Mouse (Mus musculus): ENCODE measurements around the gene Hoxc12. TPM values are rescaled to one million over a fixed set of nuclear protein-coding genes. Genes with fewer than 3 reads are reported as not detected.

Gene Hoxc12
- polyA plus RNA-seq, 1 experiment from 2014 or later = not detected

DNA sequence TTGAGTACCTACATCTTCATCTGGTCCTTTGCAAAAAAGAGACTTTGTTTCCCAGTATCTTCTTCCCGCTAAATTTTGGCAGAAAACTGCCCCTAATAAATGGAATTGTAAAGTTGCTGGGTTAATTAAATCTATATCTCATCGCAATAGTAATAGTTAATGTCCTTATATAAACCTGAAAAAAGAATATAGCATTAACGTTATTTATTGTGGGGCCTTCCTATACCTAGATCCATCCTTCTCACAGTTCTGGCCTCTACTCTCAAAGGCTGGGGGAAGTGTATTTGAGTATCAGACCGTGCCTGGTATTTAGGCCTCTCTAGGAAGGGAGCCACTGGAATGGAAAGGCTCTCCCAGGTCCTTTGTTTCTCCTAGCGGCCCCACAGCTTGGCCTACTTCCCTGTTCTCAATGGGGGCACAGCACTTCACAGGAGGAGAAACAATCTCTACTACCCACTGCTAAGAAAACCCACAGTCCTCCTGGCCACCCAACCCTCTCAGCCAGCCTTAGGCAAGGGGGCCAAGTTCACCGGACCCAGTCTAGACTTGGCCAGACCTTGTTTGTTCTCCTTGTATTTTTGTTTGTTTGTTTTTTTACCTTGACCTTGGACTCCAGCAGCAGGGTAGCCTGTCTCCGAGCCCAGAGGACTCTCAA lies 17.8 kb upstream of the Hoxc12 start:
- no peaks in the 10 kb centered on the region for H3K4me1 ChIP-seq (ENCODE audit: control insufficient read depth, insufficient read depth, low read length)
- H3K4me3 ChIP-seq (ENCODE audit: low read depth, low read length) = no peak overlapping the region
- DNase-seq (ENCODE audit: low spot score) (no peak), ATAC-seq (replicated peaks; ENCODE audit: insufficient number of reproducible peaks, low FRiP score, low TSS enrichment, low read depth) (no peak)
- H3K4me2 ChIP-seq (ENCODE audit: low read depth, low read length) = no peak overlapping the region
- 3% methylated on average over 7 of the region's 7 CpGs for WGBS
- no peak overlapping the region for H3K27ac ChIP-seq (replicated peaks; ENCODE audit: low read depth, low read length)
- no peak overlapping the region for H3K9ac ChIP-seq (replicated peaks; ENCODE audit: low read length)
- no peaks in the 10 kb centered on the region for H3K9me3 ChIP-seq (replicated peaks; ENCODE audit: control insufficient read depth, low read length)
- H3K36me3 ChIP-seq (replicated peaks; ENCODE audit: control insufficient read depth, insufficient read depth, low read depth, low read length) = no peaks in the 10 kb centered on the region
- H3K27me3 ChIP-seq (ENCODE audit: control insufficient read depth, insufficient read depth, low read length) = peaks cover 91% of the 10 kb centered on the region

DNA sequence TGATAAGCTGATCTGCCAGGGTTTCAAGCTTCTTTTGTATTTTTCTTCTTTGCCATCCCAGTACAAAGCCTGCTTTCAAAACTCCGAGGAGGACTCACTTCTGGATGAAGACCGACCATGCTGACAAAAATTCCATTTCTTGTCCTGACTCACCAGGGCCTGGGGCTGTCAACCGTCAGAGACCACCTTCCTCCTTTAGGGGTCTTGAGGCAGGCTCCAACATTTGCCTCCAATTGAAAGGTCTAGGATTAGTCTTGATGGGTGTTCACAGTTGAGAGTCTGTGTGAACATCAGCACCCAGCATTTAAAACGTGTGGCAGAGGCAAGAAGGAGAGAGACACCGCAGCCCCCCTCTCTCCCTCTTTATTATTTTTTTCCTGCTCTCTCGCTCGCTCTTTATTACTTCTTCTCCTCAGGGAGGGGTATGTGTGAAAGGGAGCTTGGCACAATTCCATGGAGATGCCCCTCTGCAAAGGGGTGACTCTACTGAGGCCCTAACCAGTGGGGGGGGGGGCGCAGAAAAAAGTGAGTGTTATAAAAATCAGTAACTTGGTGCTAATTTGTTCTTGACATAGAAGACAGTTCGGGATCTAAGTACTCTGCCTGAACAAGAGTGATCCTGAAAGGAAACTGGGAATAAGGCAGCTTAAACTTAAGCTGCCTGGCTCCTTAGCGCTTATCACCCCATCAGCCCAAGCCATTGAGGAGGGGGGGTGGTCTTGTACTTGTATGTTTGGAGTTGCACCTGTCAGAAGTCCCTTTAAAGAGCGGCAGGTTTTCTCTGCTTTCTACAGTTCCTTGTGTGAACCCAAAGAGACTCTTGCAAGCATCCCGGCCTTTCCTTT lies 17.0 kb upstream of the Hoxc12 start:
- Histone ChIP-seq H3K27me3 (ENCODE audit: control insufficient read depth, insufficient read depth, low read length) (peaks cover 92% of the 10 kb centered on the region), H3K27ac (replicated peaks; ENCODE audit: low read depth, low read length) (no peak overlapping the region), H3K9ac (replicated peaks; ENCODE audit: low read length) (no peak overlapping the region), H3K4me1 (ENCODE audit: control insufficient read depth, insufficient read depth, low read length) (no peaks in the 10 kb centered on the region), H3K4me3 (ENCODE audit: low read depth, low read length) (no peak overlapping the region), H3K9me3 (replicated peaks; ENCODE audit: control insufficient read depth, low read length) (no peaks in the 10 kb centered on the region), H3K36me3 (replicated peaks; ENCODE audit: control insufficient read depth, insufficient read depth, low read depth, low read length) (no peaks in the 10 kb centered on the region), H3K4me2 (ENCODE audit: low read depth, low read length) (no peak overlapping the region)
- WGBS = 4% methylated on average over 12 of the region's 12 CpGs
- DNase-seq (ENCODE audit: low spot score) (no peak), ATAC-seq (replicated peaks; ENCODE audit: insufficient number of reproducible peaks, low FRiP score, low TSS enrichment, low read depth) (no peak)

DNA sequence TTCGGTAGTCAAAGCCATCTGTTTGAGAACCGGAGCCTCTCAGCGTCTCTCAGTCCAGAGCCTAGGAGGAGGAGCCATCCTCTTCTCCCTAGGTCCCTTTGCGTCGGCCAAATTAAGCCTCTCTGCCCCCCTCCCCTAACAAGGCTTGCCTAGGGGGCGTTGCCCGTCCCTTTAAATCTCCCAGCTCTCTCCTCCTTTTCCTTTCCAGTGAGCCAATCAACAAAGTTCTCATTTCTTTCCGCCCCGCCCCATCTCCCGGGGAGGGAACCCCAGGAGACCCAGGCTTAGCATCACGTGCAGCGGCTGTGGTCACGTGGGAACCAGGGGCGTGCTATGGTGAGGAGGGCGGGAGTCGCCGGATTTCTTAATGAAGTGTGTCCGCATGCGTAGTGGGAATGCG lies 15.9 kb upstream of the Hoxc12 start:
- Histone ChIP-seq H3K27me3 (ENCODE audit: control insufficient read depth, insufficient read depth, low read length) (peaks cover 90% of the 10 kb centered on the region), H3K36me3 (replicated peaks; ENCODE audit: control insufficient read depth, insufficient read depth, low read depth, low read length) (no peaks in the 10 kb centered on the region), H3K4me3 (ENCODE audit: low read depth, low read length) (no peak overlapping the region), H3K9me3 (replicated peaks; ENCODE audit: control insufficient read depth, low read length) (no peaks in the 10 kb centered on the region), H3K4me2 (ENCODE audit: low read depth, low read length) (no peak overlapping the region), H3K9ac (replicated peaks; ENCODE audit: low read length) (no peak overlapping the region), H3K4me1 (ENCODE audit: control insufficient read depth, insufficient read depth, low read length) (no peaks in the 10 kb centered on the region), H3K27ac (replicated peaks; ENCODE audit: low read depth, low read length) (no peak overlapping the region)
- under 1% methylated on average over 18 of the region's 20 CpGs for WGBS
- peak; percentile 80 for DNase-seq (ENCODE audit: low spot score)
- peak; percentile 58; the same call in 1 of the 2 replicates for ATAC-seq (replicated peaks; ENCODE audit: insufficient number of reproducible peaks, low FRiP score, low TSS enrichment, low read depth)

DNA sequence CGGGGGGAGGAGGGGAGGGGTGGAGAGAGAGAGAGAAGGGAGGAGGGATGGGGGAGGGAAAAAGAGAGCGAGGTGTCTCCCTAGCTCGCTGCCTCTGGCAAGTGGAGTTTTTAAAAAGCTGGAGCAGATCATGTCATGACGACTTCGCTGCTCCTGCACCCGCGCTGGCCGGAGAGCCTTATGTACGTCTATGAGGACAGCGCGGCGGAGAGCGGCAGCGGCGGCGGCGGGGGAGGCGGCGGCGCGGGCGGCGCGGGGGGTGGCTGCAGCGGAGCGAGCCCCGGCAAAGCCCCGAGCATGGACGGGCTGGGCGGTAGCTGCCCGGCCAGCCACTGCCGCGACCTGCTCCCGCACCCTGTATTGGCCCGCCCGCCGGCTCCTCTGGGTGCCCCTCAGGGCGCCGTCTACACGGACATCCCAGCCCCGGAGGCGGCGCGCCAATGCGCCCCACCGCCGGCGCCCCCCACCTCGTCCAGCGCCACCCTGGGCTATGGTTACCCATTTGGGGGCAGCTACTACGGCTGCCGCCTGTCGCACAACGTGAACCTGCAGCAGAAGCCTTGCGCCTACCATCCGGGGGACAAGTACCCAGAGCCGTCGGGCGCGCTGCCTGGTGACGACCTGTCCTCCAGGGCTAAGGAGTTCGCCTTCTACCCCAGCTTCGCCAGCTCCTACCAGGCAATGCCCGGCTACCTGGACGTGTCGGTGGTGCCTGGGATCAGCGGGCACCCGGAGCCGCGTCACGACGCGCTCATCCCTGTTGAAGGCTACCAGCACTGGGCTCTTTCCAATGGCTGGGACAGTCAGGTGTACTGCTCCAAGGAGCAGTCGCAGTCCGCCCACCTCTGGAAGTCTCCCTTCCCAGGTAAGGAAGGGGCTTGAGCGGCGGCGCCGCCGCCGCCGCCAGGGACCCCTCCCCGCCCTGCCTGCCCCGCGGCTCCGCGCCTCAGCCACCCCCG lies 15.2 kb upstream of the Hoxc12 start, which contains the start of gene Hoxc13:
TSS of gene Hoxc13 (plus strand) at position 51 of the 959 bp plus-strand sequence.
- peak within 1 kb of the TSS; percentile 3; the same call in 1 of the 2 replicates for H3K4me3 ChIP-seq (ENCODE audit: low read depth, low read length)
- no peak for DNase-seq (ENCODE audit: low spot score)
- H3K9me3 ChIP-seq (replicated peaks; ENCODE audit: control insufficient read depth, low read length) = no peaks in the 10 kb centered on the region
- H3K9ac ChIP-seq (replicated peaks; ENCODE audit: low read length) = no peak within 1 kb of the TSS
- WGBS = under 1% methylated on average over 59 of the region's 88 CpGs
- H3K27ac ChIP-seq (replicated peaks; ENCODE audit: low read depth, low read length) = no peak within 1 kb of the TSS
- peaks cover 90% of the 10 kb centered on the region for H3K27me3 ChIP-seq (ENCODE audit: control insufficient read depth, insufficient read depth, low read length)
- H3K36me3 ChIP-seq (replicated peaks; ENCODE audit: control insufficient read depth, insufficient read depth, low read depth, low read length) = no peaks in the 10 kb centered on the region
- peak; percentile 57; the same call in 1 of the 2 replicates for ATAC-seq (replicated peaks; ENCODE audit: insufficient number of reproducible peaks, low FRiP score, low TSS enrichment, low read depth)
- peak within 1 kb of the TSS; percentile 5; the same call in 1 of the 2 replicates for H3K4me2 ChIP-seq (ENCODE audit: low read depth, low read length)
- H3K4me1 ChIP-seq (ENCODE audit: control insufficient read depth, insufficient read depth, low read length) = no peaks in the 10 kb centered on the region

DNA sequence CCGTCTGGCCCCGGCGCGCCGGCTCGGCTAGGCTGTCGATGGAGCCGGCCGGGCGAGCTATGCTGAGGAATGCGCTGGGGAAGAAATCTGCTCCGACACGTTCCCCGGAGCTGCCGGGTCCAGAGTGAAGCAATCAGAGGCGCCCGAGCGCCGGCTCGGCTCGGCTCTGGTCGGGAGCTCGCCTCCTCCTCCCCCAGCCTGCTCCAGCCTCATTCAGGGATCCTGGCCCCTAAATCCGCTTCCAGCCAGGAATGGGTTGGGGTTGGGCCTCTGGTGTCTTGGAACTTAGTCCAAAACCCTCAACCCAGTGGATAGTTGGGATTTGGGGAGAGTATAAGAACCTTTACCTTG lies 14.6 kb upstream of the Hoxc12 start:
- Histone ChIP-seq H3K4me3 (ENCODE audit: low read depth, low read length) (no peak overlapping the region), H3K27ac (replicated peaks; ENCODE audit: low read depth, low read length) (no peak overlapping the region), H3K27me3 (ENCODE audit: control insufficient read depth, insufficient read depth, low read length) (peaks cover 88% of the 10 kb centered on the region), H3K9me3 (replicated peaks; ENCODE audit: control insufficient read depth, low read length) (no peaks in the 10 kb centered on the region), H3K4me2 (ENCODE audit: low read depth, low read length) (no peak overlapping the region), H3K9ac (replicated peaks; ENCODE audit: low read length) (no peak overlapping the region), H3K36me3 (replicated peaks; ENCODE audit: control insufficient read depth, insufficient read depth, low read depth, low read length) (no peaks in the 10 kb centered on the region), H3K4me1 (ENCODE audit: control insufficient read depth, insufficient read depth, low read length) (no peaks in the 10 kb centered on the region)
- WGBS = under 1% methylated on average over 24 of the region's 24 CpGs
- no peak for DNase-seq (ENCODE audit: low spot score)
- ATAC-seq (replicated peaks; ENCODE audit: insufficient number of reproducible peaks, low FRiP score, low TSS enrichment, low read depth) = peak; percentile 16; the same call in 1 of the 2 replicates

DNA sequence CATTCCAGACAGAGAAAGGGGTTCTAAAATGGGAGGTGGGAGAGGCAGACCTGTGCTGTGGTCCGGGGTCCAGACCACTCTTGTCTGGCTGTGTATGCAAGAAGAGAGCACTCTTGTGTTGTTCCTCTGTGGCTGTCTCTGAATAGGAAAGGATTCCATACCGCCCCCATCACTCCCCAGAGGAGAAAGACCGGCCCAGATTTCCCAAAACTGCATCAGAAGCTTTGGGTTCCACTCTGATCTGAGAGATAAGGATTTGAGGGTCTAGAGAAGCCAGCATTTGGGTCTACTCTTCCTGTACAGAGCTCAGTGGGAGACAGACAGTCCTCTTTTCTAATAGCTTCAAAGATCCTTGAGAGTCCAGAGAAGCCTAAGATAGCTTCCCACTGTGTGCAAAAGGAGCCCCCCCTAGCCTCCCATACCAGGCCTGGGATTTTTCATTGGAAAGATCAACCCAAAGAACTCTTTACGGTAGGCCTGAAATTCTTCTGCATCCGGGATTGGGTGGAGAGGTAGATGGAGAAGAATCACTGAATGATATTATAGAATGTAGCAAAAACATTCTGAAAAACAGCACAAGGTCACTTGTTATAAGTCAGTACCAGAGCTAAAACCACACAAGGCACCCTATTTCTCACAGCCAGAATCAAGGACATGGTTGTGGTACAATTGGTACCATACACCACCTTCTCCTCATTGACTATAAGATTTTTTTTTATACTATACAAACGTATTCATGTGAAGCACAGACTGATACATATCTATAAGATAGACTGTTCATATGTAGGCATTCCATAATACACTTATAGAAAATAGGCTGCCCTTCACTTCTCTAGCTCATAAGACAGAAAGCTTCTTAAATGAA lies 13.7 kb upstream of the Hoxc12 start:
- Histone ChIP-seq H3K27ac (replicated peaks; ENCODE audit: low read depth, low read length) (no peak overlapping the region), H3K4me3 (ENCODE audit: low read depth, low read length) (no peak overlapping the region), H3K4me1 (ENCODE audit: control insufficient read depth, insufficient read depth, low read length) (no peaks in the 10 kb centered on the region), H3K4me2 (ENCODE audit: low read depth, low read length) (no peak overlapping the region), H3K9me3 (replicated peaks; ENCODE audit: control insufficient read depth, low read length) (no peaks in the 10 kb centered on the region), H3K36me3 (replicated peaks; ENCODE audit: control insufficient read depth, insufficient read depth, low read depth, low read length) (no peaks in the 10 kb centered on the region), H3K27me3 (ENCODE audit: control insufficient read depth, insufficient read depth, low read length) (peaks cover 88% of the 10 kb centered on the region), H3K9ac (replicated peaks; ENCODE audit: low read length) (no peak overlapping the region)
- 13% methylated on average over 6 of the region's 6 CpGs for WGBS
- DNase-seq (ENCODE audit: low spot score) = no peak
- no peak for ATAC-seq (replicated peaks; ENCODE audit: insufficient number of reproducible peaks, low FRiP score, low TSS enrichment, low read depth)

DNA sequence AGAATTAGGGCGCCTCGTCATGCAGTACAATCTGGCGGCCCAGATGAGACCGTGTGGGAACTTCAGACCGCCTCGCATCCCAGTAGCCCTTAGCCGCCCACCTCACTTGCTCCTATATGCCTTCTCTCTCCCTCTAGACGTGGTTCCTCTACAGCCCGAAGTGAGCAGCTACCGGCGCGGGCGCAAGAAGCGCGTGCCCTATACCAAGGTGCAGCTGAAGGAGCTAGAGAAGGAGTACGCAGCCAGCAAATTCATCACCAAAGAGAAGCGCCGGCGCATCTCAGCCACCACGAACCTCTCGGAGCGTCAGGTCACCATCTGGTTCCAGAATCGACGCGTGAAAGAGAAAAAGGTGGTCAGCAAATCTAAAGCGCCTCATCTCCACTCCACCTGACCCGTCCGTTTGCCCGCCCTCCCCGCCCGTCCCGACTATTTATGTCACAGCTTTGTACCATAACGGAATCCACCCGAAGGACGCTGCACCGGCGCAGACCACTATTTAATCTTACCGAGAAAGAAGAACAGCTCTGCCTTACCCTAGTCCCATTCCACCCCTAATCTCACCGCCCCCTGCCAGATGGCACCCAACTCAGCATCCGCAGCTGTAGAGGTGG lies 9.4 kb upstream of the Hoxc12 start:
- H3K27ac ChIP-seq (replicated peaks; ENCODE audit: low read depth, low read length) = no peak overlapping the region
- no peak overlapping the region for H3K4me3 ChIP-seq (ENCODE audit: low read depth, low read length)
- WGBS = under 1% methylated on average over 40 of the region's 40 CpGs
- no peaks in the 10 kb centered on the region for H3K36me3 ChIP-seq (replicated peaks; ENCODE audit: control insufficient read depth, insufficient read depth, low read depth, low read length)
- ATAC-seq (replicated peaks; ENCODE audit: insufficient number of reproducible peaks, low FRiP score, low TSS enrichment, low read depth) (no peak), DNase-seq (ENCODE audit: low spot score) (no peak)
- no peaks in the 10 kb centered on the region for H3K4me1 ChIP-seq (ENCODE audit: control insufficient read depth, insufficient read depth, low read length)
- H3K9me3 ChIP-seq (replicated peaks; ENCODE audit: control insufficient read depth, low read length) = no peaks in the 10 kb centered on the region
- H3K4me2 ChIP-seq (ENCODE audit: low read depth, low read length) = no peak overlapping the region
- H3K27me3 ChIP-seq (ENCODE audit: control insufficient read depth, insufficient read depth, low read length) = peaks cover 88% of the 10 kb centered on the region
- H3K9ac ChIP-seq (replicated peaks; ENCODE audit: low read length) = no peak overlapping the region

Data from embryonic facial prominence, embryonic 11.5 days (tissue).